Mouse (Mus musculus) liver, adult 2 months (tissue): ENCODE measurements around the gene Rangap1.

Source experiments
- CTCF ChIP-seq: fragments of 200-500 bp; IDR thresholded peaks from 2 replicates; pipeline ENCODE4 v1.5.1; 2011; ENCODE audit warnings: low read depth, low read length, control low read depth
- POLR2A ChIP-seq: fragments of 200-500 bp; IDR thresholded peaks from 2 replicates; pipeline ENCODE4 v1.6.1; 2011; ENCODE audit warnings: low read length, control low read depth; ENCODE audit not compliant: insufficient read depth; ENCODE audit errors: extremely low read depth

DNA sequence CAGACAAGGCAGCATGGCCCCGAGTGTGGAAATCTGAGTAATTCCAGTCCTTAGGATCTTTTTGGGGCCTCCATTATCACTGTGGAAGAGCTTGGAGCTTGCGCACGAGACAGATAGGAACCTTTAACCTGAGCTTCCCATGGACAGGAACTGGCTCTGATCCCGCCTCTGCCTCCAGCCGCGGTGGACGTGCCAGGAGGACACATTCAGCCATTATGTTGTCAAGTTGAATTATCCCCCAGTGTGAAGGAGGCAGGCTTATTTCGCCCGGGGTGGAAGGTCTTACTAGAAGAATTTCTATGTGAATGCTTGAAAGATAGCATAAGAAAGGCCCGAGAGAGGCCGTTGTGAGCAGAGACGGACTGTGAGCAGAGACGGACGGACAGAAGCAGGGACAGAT lies 4.4 kb upstream of the Rangap1 start:
- TF ChIP-seq CTCF = no peak
- no peak for TF ChIP-seq POLR2A
